Mouse (Mus musculus) liver (tissue): ENCODE data around the gene Rock2.
"Not testable (repeated sequence)": the region's sequence is repeated elsewhere in the genome, so short reads cannot be mapped to it uniquely, and the experiment has no call there.

ENCODE experiments used
- DNase-seq: peaks from one replicate; pipeline ENCODE4 v3.0.0-alpha.2; 2020; ENCODE audit warnings: mixed read lengths

The Rock2 gene

GRCm38 (mm10) chr12:17001211-17001610 lies 106.5 kb downstream of the Rock2 start:
- DNase-seq: no peak

GRCm38 (mm10) chr12:17009466-17009865 lies 114.8 kb downstream of the Rock2 start:
- no peak for DNase-seq

- DNase-seq: peak; percentile 84
Observed at GRCm38 (mm10) chr12:17011100-17011870, 116.6 kb downstream of the Rock2 start, which contains the start of gene 2410004P03Rik. Gene 2410004P03Rik, minus strand, starts transcription at chr12:17011727.

GRCm38 (mm10) chr12:17012067-17012899 lies 117.6 kb downstream of the Rock2 start:
- DNase-seq: no peak

- no peak for DNase-seq
Observed at GRCm38 (mm10) chr12:17015711-17016110, 121.0 kb downstream of the Rock2 start.

- DNase-seq: peak; percentile 52
Observed at GRCm38 (mm10) chr12:17018468-17018867, 123.8 kb downstream of the Rock2 start.

- not testable (repeated sequence) for DNase-seq
Observed at GRCm38 (mm10) chr12:17021125-17021524, 126.4 kb downstream of the Rock2 start.

GRCm38 (mm10) chr12:17022145-17022544 lies 127.5 kb downstream of the Rock2 start:
- no peak for DNase-seq

- no peak for DNase-seq
Observed at GRCm38 (mm10) chr12:17024554-17025110, 129.9 kb downstream of the Rock2 start.

- DNase-seq: peak; percentile 74
Observed at GRCm38 (mm10) chr12:17032694-17033463, 138.2 kb downstream of the Rock2 start.

- DNase-seq: no peak
Observed at GRCm38 (mm10) chr12:17033464-17033841, 138.8 kb downstream of the Rock2 start.

GRCm38 (mm10) chr12:17034671-17035070 lies 140.0 kb downstream of the Rock2 start:
- no peak for DNase-seq

- DNase-seq: peak; percentile 28
Observed at GRCm38 (mm10) chr12:17035128-17035527, 140.4 kb downstream of the Rock2 start.

- no peak for DNase-seq
Observed at GRCm38 (mm10) chr12:17036532-17036931, 141.8 kb downstream of the Rock2 start.

- DNase-seq: no peak
Observed at GRCm38 (mm10) chr12:17037053-17037610, 142.4 kb downstream of the Rock2 start.
